Mouse (Mus musculus): ENCODE measurements around the gene Depdc7. TPM values are rescaled to one million over a fixed set of nuclear protein-coding genes. Genes with fewer than 3 reads are reported as not detected.

Gene Depdc7
- total RNA-seq, 2 experiments from 2014 or later, result 1.6 to 2.0 TPM

DNA sequence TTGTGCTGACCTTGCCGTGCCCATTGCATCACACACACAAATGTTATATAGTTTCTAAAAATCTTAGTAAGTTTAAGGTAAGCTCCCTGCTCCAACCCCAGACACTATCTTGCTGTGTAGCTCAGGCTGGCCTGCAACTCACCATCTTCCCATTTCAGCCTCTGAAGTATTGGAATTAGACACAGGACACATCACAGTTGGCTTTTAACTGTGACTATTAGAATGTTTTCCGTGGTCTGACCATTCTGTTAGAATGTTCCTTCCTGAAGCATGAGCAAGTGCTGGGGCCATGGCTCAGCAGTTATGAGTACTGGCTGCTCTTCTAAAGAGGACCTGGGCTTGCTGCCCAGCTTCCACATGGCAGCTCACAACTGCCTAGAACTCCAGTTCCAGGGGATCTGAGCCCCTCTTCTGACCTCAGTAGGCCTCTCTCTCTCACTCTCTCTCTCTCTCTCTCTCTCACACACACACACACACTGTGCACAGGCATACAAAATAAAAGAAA lies 25.4 kb downstream of the Depdc7 start:
- DNase-seq (ENCODE audit: low spot score), result peak; percentile 23

DNA sequence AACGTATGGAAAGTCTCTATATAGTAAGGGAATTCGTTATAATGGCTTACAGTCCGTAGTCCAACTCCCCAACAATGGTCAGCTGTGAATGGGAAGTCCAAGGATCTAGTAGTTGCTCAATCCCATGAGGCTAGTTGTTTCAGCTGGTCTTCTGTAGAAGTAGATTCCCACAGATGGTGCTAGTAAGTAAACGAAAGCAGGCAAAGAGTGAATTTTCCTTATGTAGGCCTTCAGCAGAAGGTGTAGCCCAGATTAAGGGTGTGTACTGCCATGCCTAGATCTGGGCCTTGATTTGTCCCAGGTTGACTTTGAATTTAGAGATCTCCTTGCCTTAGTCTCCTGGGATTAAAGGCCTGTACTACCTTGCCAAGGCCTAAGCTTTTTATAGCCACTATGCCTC lies 26.4 kb downstream of the Depdc7 start, which contains the start of gene Pin1rt1:
TSS of gene Pin1rt1 (minus strand) at position 101 of the 400 bp plus-strand sequence.
- no peak for DNase-seq (ENCODE audit: low spot score)

DNA sequence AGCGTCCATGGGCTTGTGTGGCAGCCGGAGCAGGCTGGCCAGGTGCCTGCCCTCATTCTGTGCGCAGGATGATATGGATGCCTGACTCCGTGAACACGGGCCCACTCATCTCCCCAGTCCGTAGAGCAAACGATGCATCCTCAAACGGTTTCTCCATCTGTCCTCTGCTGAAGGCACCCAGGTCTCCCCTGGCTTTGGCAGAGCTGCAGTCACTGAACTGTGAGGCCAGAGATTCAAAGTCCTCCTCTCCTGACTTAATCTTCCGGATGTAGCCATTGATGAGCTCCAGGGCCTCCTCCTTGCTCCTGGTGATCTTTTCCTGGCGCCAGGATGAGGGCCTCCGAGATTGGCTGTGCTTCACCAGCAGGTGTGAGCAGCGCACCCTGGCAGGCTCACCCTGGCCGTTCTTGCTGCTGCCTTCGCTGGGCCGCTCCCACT lies 28.4 kb downstream of the Depdc7 start:
- peak; percentile 20 for DNase-seq (ENCODE audit: low spot score)

DNA sequence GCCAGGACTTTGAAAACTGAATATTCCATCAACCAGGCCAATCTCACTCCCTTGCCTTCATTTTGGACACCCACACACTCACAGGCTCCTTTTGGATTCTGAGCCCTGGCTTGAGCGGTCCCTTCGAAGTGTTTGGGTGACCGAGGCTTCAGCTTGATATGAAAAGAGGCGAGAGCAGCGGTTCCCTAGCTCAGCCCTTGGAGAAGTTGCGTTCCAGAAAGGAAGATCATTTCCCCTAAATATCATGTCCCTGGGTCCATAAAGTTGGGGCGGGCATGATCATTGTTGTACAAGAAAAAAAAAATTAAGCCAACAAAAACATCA lies 30.2 kb downstream of the Depdc7 start:
- DNase-seq (ENCODE audit: low spot score), result no peak

DNA sequence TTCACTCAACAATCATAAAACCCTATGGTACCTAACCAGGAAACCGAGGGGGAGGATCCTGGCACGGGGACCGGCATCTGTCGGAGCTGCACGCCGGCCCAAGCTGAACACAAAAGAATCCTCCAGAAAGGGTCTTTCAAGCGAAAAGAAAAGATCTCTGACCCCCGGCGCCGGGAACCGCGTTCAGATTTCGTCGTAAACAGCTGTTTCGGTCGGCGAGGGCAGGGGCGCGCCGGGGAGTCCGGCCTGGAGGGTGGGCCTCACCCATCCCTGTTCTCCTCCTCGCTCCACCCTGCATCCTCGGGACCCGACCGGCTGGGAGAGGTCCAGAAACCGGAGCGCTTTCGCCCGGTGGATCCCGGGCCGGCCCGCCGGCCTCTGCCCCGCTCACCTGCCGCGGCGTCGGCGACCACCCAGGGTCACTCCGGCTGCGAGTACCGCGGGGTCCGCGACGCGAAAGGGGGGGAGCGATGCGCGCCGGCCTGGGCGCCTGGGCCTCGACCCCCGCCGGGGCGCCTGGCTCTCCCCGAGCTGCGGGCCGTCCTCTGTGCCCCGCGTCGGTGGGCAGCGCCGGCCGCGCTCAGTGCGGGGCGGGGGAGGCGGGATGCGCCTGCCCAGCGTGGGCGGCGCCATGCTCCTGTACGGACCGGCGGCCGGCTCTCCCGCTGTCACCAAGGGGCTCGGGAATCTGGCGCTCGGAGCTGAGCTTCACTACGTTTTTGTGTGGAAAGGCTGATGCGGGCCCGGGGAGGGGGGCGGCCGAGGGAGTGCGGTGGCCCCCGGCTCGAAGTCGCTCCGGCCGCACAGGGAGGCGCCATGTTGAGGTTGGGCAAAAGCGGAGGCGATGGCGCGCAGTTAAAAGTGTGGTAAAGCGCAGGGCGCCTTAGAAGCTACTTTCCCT lies 30.8 kb downstream of the Depdc7 start, which contains the start of gene Tcp11l1:
TSS of gene Tcp11l1 (minus strand) at position 585 of the 901 bp plus-strand sequence.
- peak; percentile 55 for DNase-seq (ENCODE audit: low spot score)

DNA sequence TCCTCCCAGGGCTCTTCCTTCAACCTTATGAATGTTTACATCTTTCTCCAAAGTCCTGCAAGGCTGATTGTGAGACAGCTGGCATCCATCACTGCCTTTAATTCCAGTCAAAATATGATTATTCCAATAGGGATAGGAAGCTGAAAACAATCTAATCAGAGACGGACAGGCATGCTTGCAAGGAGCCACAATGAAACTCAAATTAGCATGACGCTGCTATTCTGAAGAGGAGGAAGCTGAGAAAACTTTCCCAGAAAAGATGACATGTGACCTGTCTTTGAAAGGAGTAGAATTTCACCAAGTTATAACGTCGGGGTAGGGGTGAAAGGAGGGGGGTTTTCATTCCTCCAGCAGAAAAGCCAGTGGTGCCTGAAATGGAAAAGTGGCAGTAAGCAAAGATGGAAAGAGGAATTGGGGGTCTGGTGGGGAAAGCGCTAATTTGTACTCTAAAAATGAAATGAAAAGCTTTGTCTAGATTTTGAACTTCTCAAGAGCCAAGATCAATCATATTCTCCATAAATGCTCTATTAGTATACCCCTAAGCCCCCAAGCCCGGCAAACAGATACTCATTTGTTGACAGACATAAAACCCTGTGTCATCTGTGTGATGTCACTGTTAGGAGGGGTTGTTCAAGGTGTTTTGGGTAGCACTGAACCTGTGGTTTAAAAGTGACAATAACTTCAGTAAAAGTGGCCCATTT lies 31.9 kb downstream of the Depdc7 start:
- DNase-seq (ENCODE audit: low spot score), result no peak

DNA sequence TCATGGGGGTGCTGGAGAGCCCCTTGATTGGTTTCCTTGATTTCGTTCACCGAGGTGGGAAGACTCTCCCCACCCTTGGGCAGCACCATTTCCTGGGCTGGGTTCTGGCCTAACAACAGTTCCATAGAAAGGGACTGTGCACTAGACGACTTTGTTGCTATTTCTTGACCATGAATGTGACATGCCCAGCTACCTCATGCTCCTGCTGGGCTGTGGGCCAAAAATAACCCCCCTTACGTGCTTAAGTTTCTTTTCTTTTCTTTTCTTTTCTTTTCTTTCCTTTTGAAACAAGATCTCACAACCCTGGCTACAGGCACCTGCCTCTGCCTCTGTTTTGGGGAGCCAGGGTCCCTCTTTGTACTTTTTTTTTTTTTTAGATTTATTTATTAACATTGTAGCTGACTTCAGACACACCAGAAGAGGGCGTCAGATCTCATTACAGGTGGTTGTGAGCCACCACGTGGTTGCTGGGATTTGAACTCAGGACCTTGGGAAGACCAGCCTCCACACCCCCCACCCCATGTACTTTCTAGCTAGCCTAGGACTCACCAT lies 32.8 kb downstream of the Depdc7 start:
- no peak for DNase-seq (ENCODE audit: low spot score)

DNA sequence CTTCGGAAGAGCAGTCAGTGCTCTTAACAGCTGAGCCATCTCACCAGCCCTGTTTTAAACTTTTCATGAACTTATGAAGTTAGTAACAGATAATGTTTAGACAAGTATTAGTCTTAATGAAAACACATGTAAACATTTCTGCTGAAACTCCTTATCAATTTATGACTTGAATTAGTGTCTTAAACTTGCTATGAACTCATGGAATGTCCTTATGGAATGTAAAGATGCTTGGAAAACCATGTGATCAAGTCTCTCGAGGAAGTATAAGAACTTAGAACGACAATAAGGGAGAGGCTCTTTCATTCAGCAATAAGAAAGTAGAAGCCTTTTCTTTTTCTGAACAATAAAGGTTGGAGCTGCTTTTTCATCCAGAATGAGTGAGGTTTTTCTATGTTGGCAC lies 38.3 kb downstream of the Depdc7 start:
- DNase-seq (ENCODE audit: low spot score), result no peak

DNA sequence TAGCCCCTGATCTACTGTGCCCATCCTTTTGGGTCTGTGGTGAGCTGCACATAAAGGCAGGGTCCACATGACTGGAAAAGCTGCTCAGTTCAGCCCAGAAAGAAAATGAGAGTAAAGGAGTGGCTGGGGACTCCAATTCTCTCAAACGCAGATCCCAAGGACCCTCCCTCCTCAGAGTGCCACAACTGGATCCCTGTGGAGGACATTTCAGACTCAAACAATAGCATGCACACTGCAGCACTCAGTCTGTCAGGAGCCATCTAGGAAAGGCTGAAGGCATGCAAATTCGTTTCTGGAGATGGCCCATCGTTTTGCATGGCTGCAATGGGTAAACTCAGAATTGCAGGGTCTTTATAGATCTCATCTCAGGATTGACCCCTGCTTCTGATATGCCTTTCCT lies 39.5 kb downstream of the Depdc7 start:
- no peak for DNase-seq (ENCODE audit: low spot score)

DNA sequence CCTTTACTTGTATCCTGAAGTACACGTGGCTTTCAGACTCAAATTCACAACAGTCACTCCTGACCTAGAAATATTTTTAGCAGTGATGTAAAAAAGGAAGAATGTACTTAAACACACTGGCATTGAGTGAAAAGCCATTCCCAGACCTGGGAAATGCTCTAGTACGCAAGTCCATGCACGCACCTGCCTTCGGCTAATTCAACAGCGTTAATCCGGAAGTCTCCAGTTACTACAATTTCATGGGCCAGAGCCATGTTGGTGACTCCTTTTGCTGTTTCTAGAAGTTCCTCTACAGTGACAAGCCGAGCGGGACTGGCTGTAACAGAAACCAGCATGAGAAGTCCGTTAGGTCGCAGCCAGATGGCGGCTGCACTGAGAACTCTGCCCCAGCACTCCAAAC lies 43.0 kb downstream of the Depdc7 start:
- DNase-seq (ENCODE audit: low spot score), result peak; percentile 15

DNA sequence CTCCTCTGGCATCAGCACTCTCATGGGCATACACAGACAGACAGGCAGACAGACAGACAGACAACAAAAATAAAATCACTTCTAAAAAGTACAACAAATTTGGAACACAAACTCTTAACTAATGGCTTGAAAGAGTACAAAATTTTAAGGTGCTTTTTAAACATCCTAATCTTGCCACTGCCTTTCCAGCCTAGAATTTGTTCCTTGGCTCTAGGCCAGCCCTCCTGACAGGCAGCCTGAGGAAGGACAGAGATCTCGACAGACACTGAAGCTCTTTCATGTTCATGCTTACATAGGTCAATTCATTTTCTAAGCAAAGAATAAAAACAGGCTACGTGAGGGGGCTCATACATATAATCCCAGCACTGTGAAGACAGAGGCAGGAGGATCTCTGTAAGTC lies 50.1 kb downstream of the Depdc7 start:
- DNase-seq (ENCODE audit: low spot score), result no peak

DNA sequence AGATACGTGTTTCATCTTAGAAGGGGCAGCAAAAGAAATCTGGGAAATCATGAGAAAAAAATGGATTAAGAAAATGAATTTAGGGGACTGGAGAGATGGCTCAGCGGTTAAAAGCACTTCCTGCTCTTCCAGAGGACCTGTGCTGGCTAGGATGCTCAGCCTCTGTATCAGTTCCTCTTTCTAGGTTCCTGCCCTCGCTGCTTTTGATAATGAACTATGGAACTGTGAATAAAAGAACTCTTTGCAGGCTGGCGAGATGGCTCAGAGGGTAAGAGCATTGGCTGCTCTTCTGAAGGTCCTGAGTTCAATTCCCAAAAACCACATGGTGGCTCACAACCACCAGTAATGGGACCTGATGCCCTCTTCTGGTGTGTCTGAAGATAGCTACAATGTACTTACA lies 52.0 kb downstream of the Depdc7 start:
- DNase-seq (ENCODE audit: low spot score), result no peak

DNA sequence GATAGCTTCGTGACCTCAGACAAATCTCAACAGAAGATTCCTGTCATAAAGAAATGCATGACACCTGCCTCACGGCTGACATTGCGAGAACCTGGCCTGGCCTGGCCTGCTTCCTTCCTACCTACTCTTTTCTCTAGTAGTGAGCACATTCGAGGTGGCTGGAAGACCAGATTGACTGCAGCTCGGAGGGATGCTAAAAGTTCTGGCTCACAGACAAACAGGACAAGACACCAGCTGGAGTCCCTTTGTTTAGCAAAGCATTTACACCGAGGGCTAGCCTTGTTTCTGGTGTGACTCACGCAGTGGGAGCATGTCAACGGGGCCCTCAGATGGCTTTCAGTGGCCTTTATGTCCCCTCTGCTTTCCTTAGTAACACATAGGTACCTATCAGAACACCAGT lies 54.0 kb downstream of the Depdc7 start:
- DNase-seq (ENCODE audit: low spot score), result no peak

DNA sequence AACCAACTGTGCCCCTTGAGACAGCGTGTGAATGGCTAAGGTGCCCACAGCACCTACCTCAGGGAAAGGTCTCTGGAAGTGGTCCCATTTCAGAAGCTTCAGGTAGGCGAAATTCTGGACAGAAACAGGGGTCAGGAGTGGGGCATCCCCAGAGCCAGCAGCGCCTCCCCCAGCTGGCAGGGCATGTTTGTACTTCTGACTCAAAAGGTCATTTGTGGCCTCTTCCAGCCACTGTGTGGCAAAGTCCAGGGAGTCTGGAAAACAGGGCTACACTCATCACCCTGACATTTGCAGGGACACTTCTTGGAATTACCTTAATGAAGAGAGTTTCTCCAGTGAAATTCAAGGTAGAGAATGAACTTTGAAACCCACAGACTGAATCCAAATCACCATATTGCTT lies 54.4 kb downstream of the Depdc7 start:
- no peak for DNase-seq (ENCODE audit: low spot score)

DNA sequence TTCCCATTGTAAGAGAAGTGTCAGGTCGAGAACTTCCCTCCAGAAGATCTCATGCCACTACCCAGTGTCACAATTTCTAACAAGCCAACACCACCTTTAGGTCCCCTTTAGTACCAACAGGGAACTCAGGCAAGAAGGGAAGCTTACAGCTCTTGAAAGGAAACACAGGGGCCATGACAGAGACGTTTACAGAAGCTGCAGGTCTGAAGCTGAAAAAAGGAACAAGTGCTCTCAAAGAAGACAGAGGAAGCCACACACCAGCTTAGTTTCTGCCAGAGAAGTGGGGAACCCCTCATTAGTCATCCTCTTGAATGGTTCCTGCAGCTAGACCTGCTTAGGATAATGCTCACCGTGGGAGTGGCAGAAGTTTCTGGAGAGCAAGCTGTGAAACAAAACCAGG lies 55.4 kb downstream of the Depdc7 start:
- no peak for DNase-seq (ENCODE audit: low spot score)

DNA sequence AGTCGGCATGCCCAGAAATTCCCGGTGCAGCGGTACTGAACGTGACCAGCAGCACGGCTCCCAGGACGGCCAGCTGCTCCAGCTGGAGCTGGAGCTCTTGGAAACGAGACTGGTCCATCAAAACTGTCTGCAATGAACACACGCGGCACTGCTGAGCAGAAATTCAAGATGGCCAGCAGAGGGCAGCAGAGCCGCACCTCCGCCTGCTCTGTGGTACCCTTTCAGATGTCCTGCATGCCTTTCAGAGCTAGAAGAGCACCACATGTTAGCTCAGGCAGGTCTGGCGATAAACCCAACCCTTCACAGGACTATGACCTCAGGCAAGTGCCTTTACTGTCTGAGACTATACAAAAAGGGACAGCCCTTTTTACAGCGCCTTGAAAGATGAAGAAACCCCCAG lies 57.3 kb downstream of the Depdc7 start:
- peak; percentile 70 for DNase-seq (ENCODE audit: low spot score)

DNA sequence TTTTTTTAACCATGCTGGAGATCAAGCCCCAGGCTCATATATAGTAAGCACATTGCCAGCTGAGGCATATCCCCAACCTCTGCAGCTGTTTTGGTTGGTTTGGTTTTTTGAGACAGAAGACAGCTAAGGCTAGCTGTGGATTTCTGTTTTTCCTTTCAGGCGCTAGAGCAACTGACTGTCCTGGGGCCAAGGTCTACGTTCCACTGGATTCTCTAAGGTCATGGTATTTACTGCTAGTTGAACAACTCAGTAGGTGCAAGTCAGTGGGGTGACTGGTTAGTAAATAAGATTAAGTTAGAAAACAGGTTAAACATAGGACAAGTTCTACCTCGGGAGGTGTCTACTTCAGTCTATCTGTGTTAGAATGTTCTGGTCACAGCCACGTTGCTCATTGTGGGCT lies 57.9 kb downstream of the Depdc7 start:
- no peak for DNase-seq (ENCODE audit: low spot score)

DNA sequence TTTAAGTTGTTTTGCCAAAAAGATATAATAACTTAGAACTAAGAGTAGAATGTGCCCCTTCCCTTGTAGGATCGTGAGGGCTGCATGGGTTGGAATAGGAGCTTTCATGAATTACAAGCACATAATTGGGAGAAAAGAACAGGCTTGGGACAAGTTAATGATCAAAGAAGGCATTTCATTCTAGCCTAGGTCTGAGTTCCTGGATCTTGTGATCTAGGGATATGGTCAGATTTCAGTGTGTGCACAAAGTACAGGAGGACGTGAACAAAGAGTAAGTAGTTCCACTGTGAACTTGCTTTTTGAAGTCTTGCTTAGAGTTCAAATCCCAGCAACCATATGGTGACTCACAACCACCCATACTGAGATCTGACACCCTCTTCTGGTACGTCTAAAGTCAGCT lies 65.4 kb downstream of the Depdc7 start:
- DNase-seq (ENCODE audit: low spot score), result no peak

Data from gastrocnemius, adult 18-20 months (tissue).